Mouse (Mus musculus): ENCODE data around the gene Ccr4.

Ccr4 gene

DNA sequence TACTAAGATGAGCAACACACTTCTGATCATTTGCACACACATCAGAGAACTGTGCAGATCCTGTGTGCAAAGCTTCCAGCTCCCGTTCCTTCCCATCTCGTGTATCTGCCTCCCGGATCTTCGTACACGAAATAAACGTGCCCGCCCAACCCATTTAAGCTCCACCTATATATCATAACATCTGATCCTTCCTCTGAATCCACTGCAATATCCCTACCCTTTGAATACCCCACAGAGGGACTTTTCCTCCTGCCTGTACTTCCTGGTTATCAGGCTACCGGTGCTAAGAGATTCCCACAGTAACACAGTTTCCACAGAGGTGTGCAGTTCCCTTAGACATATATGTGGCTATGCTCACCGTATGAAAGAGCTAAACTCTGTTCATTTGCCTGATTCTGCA, at the start of gene Ccr4:
TSS of gene Ccr4 (minus strand) at position 101 of the 400 bp plus-strand sequence.
- DNase-seq: no peak

DNA sequence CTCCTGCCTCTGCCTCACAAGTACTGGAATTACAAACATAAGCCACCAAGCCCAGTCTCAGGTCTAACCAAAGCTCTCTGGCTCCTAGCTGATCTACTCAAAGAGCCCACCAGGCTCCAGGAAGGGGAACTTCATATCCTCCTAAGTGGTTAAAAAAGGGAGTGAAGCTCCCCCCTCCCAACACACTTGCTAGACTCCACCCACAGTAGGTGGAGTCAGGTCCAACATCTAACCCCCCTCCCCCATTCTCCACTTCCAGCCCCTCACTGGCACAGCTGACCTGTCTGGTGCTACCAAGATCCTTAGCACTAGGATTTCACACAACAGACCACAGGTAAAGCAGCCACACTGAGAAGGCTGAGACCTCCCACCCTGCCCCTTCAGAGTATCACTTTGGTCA, 49.1 kb upstream of the Ccr4 start:
- DNase-seq: no peak

DNA sequence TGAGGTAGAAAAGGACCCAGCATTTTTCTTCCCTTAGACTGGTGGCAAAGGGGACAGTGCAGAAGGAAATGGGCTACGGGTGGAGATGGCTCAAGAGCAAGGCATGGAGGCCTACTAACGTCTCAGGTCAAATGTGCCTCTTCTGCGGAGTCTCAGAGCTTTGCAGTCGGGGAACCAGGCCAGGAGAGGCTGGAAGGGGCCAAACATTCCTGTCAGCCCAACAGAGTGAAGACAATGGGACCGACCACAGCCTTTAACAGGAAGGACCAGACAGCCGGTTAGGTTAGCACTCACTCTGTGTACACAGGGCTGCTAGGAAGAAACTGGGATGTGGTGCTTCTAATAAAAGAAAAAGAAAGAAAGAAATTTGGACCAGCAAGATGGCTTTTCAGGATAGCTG, 45.3 kb upstream of the Ccr4 start:
- no peak for DNase-seq

DNA sequence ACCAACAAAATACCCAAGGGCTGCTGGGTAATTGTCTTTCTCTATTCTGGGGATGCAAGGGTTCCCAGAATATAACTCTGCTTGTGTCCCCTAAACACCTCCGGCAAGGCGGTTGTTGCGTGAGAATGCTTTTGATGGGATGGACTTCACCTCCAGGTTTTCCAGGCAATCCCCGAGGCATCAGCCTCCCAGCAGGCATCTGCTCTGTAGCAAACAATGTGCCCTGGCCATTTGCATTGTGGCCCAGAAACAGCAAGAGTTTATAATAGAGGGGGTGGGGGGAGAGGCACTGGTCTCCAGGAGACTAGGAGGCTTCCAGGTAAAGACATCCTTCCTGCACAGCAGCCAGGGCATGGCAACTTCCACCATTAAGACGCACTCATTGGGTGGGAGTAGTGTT, 44.4 kb upstream of the Ccr4 start:
- DNase-seq: no peak

DNA sequence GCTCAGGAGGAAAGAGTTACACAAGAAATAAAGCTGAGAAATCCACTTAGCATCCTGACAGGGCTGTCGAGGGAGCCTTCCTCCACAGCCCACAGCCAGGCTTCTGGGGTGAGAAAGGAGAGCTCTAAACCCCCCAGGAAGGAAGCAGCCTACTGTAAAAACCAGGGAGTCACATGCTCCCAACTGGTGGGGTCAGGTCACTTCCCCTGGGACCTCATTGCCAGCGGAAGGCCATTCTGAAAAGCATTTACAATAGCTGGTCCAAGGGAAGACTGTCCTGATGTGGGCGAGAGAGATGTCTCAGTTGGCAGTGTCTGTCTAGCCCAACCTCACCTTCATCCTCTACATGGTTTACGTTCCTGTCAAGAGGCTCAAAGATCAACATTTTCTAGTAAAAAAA, 43.8 kb upstream of the Ccr4 start:
- no peak for DNase-seq

DNA sequence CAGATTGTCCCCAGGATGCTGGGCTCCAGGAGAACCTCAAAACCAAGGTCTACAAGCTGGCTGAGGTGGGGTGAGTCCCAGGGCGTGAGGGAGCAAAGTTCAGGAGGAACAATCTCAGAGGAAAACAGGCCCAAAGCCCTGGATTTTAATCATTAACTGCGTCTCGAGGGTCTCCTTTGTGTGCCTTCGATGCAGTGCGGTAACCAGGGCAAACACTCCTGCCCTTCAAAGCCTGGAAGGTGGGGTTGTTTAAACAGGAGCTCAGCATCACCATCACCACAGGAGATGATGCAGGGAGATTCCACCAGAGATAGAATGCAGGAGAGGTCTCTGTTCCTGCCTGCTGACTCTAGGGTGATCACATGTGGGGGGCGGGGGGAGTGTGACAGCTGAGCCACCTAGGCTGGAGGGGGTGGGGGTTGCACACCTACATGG, 42.9 kb upstream of the Ccr4 start:
- no peak for DNase-seq

DNA sequence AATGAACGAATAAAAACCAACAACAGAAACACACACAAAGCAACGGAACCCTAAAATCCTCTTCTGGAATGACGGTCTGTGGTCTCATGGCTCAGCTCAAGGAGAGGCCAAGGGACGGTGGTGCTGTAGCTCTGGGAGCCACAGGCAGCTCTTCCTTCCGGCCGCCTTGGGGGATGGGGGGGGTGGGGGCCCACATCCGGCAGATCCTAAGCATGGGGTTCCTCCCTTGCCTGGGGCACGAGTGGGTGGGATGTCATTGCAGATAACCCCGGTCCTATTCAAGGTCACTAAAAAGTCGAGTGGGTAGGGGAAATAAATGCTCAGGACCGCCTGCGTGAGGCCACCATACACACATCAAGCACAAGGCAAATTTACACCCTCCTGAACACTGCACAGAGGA, 42.0 kb upstream of the Ccr4 start:
- DNase-seq: no peak

DNA sequence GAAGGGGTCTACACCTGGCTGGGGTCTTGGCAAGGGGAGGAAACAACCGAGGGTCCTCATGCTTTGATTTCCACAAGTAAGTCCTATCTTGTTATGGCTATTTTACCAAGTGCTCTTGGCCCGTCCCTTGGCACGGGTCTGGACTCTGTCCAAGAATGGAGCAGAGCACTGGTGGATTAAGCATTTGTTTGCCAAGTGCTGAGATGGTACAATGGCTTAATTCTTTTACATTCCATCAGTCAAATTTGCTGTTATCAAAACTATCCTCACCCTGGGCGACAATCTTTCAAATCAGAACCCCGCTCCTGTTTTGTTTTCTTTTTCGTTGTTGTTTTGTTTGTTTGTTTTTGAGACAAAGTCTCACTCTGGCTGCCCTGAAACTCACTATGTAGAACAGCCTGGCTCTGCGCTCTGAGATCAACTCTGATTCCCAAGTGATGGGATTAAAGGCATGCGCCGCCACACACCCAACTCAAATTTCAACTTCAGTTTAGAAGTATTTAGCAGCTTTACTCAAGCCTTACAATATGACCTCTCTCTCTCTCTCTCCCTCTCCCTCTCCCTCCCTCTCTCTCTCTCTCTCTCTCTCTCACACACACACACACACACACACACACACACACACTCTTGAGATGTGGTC, 40.2 kb upstream of the Ccr4 start:
- DNase-seq: no peak

DNA sequence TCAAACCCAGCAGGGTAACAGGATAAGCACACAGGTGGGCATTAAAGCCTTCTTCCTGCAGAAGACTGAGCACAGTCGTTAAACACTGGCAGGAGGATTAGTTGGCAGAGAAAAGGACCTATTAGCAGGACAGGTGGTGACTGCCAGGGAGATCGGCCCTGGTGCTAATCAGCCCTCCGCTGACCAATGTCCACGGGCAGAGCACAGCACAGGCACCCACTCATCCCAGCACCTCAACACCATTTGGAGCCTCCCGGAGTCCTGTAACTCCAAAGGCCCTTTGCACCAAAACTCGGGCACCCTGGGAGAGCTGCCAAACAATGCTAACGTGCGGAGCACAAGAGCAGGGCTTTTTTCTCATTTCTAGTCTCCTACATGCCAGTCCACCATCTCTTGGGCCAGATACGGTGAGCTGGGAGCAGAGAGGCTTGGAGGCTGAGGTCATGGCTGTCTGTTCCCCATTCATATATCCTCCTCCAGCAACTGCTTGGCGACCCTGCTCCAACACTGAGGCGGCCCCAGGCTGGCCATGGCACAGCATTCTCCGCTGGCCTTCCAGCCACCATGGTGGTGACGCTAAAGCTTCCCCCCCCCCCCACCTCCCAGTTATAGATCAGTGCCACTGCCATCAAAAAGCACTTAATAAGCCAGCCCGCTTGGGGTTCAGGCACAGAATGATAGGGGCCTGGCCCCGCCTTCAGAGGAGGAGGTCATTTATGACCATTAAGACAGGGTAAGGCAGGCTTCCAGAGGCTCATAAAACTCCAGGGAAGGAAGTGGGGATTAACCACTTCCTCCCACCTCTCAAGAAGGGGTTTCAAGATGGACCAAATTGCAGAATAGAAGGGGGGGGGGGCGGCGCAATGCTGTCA, 39.4 kb upstream of the Ccr4 start:
- DNase-seq: no peak

DNA sequence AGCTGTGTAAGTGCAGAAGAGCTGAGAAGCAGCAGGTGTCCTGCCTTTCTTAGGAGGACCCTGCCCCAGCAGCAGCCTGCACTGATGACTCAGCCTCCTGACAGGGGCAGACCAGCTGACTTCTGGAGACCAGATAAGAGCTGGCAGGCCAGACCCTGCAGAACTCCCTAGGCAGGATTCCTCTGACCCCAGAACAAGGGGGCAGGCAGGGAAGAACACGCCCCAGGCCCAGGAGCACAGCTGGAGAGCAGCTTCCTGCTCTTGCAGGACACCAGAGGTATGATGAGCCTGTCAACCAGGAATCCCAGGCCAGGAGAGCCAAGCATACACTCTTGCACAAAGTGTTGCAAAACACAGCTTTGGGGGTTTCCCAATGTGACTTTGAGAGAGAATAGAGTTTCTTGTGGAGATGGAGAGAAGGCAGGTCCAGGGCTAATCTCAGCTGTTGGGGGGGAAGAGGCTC, 36.6 kb upstream of the Ccr4 start:
- DNase-seq: no peak

DNA sequence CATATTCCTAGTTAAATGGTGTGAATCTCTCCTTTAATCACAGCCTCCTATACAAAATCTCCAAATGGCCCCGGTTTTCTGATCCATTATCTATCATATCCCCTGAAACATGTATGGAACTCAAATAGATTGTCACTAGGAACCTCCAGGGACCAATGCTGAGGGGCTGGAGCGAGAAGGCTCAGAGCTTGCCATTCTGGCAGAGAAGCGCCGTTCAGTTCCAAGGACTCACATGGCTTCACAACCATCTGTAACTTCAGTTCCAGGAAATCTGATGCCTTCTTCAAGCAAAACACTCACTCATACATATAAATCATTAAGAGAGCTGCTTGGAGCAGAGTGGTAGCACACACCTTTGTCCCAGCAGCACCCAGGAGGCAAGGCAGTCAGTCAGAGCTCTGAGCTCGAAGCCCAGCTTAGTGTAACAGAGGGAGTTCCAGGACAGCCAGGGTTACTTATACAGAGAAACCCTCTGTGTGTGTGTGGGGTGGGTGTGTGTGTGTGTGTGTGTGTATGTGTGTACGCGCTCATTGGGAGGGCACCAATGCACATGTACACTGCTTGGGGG, 34.4 kb upstream of the Ccr4 start:
- DNase-seq: no peak

DNA sequence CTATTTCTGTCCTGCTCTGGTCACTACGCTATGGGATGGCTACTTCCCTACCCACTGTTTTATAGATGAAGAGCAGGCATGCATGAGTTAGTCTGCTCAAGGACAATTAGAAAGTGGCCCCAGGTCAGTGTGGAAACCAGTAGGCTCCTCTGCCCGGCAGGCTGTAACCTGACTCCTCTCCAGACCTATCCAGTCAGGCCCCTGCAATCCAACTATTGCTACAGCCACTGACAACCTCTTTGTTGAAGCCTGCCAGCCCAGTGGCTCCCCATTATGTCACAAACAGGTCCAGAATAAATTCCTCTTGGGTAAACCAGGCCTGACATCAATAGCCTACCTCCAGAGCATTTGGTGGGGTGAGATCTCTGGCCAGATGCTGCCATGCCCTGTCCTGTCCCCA, 31.9 kb upstream of the Ccr4 start:
- no peak for DNase-seq

DNA sequence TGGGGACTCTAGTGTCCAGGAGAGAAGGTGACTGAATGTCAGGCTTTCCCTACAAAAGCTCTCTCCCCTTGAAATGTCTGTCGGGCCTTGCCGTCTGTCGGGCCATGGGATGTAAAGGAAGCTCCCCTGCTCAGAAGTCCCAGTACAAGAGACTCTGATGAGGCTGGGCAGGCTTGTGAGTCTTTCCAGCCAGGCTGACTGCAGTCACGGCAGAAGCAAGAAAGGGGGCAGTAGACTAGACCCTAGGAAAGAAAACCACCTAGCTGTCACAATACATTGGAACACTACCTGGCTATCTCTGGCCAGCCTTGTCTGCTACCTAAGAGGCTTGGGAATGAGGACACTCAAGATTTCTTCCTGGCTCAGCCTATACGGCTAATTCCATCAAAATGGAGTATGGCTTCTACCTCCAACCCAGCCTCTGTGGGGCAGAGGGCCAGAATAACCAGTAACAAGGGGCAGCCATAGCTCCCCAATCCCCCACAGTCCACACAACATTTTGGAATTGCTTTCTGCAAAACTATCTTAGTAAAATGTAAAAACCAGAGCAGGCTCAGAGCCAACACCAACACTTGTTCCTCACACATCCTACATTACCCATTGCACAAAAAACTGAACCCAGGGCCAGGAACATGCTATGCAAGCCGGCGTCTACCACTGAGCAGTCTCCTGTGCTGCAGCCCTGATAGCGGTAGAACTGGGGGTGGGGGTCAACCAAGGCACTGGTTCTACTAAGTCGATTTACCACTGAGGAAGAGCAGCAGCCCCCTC, 30.2 kb upstream of the Ccr4 start:
- DNase-seq: no peak

DNA sequence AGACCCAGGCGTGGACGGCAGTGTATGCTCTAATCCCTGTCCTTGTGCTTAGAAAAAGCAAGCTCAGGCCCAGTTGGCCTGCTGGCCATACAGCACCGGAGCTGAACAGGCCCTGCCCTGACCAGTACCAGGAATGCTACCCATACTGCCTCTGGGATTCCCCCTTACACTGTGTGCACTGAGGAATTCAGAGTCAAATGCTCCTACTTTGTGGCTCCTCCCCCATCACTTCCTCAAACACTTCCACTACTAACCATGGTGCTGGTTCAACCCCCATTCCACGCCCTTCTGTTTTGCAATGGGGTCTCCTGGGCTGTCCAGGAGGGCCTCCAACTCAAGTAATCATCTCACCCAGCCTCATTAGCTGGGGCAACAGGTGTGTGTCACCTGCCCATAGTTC, 29.1 kb upstream of the Ccr4 start:
- no peak for DNase-seq

DNA sequence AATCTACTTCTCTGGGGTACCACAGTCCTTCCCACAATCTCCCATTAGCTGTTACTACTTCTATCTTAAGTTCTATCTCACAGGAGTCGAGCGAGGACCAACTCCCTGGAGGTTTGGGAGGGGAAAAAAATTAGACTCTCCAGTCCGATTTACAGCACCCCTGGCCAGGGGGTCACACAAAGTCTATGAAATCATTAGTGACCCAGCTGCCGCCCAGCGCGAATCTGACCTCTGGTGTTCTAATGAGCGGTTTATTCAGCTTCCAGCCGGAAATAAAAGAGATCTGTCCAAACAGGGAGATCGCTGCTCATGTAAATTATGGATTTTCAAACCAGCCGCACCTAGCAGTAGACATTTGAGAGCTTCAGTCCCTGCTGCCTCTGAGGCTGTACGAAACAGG, 26.6 kb upstream of the Ccr4 start:
- DNase-seq: no peak

DNA sequence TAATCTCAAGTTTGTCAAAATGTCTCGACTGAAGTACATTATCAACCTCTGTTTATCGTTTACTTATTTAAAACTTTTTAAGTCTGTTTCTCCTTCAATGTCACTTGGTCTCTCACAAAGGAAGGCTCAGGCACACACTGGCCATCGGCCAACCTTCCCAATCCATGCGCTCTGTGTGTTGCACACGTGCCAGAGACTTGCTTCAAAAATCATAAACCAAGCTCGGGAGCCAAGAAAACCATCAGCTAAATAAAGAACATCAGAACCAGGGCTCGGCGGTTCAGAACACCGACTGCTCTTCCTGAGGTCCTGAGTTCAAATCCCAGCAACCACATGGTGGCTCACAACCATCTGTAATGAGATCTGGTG, 23.9 kb upstream of the Ccr4 start:
- DNase-seq: no peak

DNA sequence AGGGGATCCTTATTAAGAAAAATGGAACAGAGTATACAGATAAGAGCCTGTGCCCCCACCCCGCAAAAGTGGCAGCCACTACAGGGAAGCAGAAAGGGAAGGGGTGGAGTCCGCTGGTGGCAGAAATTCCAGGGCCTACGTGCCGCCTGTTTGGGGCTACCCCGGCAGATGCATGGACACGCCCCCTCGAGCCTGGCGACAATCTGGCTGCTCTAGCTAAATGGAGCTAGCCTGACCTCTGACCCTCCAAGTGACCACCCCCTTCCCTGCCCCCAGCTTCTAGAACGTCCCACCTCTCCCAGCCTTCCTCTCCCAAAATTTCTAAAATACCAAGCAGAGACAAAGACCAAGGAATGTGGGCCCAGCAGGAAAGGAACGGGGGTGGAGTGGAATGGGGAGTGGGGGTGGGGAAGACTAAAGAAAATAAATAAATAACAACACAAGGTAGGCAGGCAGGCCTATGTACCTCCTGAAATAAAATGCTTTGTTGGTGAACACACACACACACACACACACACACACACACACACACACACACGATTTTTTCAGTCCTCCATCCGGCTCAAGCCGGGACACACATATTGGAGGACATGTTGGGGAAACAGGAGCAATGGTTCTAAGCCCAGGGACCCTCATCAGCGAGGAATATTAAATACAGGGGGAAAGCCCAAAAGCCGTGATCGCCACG, 23.4 kb upstream of the Ccr4 start:
- DNase-seq: no peak

DNA sequence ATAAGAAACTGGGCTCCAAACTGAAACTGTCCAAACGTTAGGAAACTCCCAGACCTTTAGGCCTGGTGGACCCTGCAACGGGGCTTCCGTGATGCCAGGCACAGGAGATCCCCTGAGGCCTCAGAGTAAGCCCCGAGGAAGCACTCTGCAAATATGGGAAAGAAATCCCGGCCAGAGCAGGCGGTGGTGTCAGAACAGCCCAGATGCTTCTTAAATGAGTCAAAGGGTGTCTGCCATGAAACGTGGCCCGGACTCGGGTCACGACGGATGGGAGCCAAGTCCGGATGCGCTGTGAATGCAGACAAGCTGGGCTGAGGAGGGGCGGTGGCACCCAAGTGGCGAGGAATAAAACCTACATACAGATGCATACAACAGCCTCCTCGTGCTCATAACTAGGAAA, 22.4 kb upstream of the Ccr4 start:
- peak in 1 of 2 experiments; percentile 4 for DNase-seq

DNA sequence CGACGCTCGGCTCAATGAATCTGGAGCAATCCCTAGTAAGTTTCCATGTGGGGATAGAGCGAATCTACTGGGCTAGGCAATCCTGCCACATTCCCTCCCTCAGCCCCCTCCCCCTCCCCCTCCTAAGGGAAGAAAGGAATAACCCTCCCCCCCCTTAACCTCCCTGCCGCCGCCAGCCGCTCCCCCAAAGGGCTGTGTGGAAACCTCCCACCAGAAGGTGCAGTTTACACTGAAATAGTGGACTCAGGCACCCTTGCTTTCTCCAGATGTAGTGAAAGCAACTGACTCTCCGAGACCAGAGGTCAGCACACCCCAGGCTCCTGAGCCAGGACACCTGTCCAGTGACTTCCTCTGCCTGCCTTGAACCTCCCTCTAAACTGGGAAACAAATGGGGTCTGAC, 21.9 kb upstream of the Ccr4 start:
- no peak for DNase-seq

DNA sequence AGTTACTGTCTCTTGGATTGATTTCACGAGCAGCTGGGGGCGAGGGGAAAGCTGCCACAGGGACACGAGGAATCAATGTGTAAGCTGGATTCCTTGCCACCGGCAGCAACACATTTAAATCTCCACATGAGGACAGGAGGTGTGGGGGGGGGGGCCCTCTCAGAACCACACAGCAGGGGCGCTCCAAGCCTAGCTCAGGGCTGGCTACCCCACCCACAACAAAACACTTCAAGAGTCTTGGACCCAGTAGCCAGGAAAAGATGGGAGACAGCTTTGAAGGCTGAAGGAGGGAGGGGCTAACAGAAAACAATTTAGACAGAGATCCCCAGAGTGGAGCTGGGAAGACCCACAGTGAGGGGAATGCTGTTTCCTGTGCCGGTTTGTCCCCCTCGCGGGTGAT, 21.2 kb upstream of the Ccr4 start:
- no peak for DNase-seq

DNA sequence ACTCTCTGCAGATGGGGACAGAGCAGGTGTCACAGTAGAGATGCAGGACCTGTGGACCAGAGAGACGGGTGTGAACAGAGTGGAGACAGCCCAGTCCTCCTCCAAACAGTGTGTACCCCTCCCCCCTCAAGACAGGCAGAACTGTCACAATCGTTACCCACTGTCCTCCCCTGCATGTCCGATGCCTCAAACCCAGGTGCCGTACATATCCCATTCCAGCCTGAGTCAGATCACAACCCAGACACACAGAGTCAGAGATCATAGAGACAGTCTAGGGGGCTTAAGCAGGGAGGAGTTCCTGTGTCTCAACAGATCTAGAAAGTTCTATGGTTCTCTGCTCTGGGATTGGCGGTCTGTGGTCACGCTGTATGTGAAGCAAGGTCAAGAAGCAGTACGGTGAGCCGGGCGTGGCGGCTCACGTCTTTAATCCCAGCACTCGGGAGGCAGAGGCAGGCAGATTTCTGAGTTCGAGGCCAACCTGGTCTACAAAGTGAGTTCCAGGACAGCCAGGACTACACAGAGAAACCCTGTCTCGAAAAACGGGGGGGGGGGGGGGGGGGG, 20.4 kb upstream of the Ccr4 start:
- no peak for DNase-seq

DNA sequence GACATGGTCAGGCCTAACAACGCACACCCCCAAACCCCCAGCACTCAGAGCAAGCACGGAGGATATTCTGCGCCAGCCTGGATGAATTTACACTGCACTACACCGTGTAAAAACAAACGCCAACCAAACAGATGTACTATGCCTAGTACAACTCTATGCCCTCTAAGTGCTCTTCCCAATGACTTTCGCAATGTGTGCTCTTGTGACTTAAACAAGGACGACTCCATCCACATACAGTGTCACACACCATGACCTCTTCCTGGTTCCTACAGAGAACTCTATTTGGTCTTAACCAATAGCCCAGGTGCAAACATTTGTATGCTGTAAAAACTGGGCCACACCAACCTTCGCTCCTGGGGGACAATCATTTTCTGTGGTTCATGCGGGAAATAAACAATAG, 17.8 kb upstream of the Ccr4 start:
- DNase-seq: no peak

DNA sequence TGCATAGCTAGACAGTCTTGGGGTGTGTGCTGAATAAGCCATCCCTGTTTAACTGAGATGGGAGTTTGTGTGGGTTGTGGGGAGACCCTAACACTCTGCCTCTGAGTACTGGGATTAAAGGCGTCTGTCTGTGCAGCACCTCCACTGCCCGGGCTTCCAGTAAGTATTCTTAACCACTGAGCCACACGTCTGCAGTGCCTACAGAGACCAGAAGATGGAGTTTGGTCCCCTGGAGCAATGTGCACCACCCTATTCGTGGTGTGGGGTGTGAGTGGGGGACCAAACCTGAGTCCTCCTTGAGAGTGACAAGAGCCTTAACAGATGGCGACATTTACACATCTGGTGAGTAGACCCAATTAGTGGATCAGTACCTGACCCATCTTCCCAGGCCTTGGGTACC, 17.3 kb upstream of the Ccr4 start:
- no peak for DNase-seq

Measured in B cell, adult 2 months (primary cell).